Mouse (Mus musculus) common myeloid progenitor, adult 5-6 weeks (primary cell): ENCODE results near the gene Pxt1. TPM values are rescaled to one million over a fixed set of nuclear protein-coding genes. Genes with fewer than 3 reads are reported as not detected.
"Not testable (repeated sequence)": the region's sequence is repeated elsewhere in the genome, so short reads cannot be mapped to it uniquely, and the experiment has no call there.

ENCODE experiments used
- ATAC-seq: replicated peaks from 2 replicates; pipeline ENCODE4 v1.8.0; 2016; ENCODE audit warnings: low read depth, mild to moderate bottlenecking, moderate TSS enrichment, inconsistent platforms; ENCODE audit not compliant: poor library complexity, severe bottlenecking
- total RNA-seq: library from RNA; stranded (forward); fragments of 200-1000, 187-1606 nt; gene quantifications from 2 replicates; pipeline ENCODE4 v1.2.3, GENCODE M21; 2017

Pxt1 gene
- not detected in 2 replicates for total RNA-seq

GRCm38 (mm10) chr17:28943740-28944139 is at the start of gene Pxt1:
Gene Pxt1 (minus strand): TSS chr17:28943840.
- no peak for ATAC-seq

GRCm38 (mm10) chr17:28993004-28993403 is 49.4 kb upstream of the Pxt1 start:
- ATAC-seq, result not testable (repeated sequence)

- ATAC-seq, result no peak
Measured at GRCm38 (mm10) chr17:28992105-28992504, 48.5 kb upstream of the Pxt1 start.

GRCm38 (mm10) chr17:28991286-28991685 is 47.6 kb upstream of the Pxt1 start:
- 0 out of 2 replicates have a peak, but pooled peaks have one; percentile 36 for ATAC-seq

GRCm38 (mm10) chr17:28990060-28990459 is 46.4 kb upstream of the Pxt1 start:
- no peak for ATAC-seq

GRCm38 (mm10) chr17:28988996-28989395 is 45.4 kb upstream of the Pxt1 start:
- no peak for ATAC-seq

GRCm38 (mm10) chr17:28988291-28988690 is 44.7 kb upstream of the Pxt1 start:
- ATAC-seq, result no peak

- ATAC-seq, result peak; percentile 71
Measured at GRCm38 (mm10) chr17:28987713-28988112, 44.1 kb upstream of the Pxt1 start.

GRCm38 (mm10) chr17:28986833-28987232 is 43.2 kb upstream of the Pxt1 start:
- no peak for ATAC-seq

- ATAC-seq, result no peak
Measured at GRCm38 (mm10) chr17:28984724-28985420, 41.2 kb upstream of the Pxt1 start.

GRCm38 (mm10) chr17:28982591-28982990 is 39.0 kb upstream of the Pxt1 start:
- no peak for ATAC-seq

GRCm38 (mm10) chr17:28981081-28981480 is 37.4 kb upstream of the Pxt1 start:
- ATAC-seq, result no peak

GRCm38 (mm10) chr17:28979091-28979490 is 35.5 kb upstream of the Pxt1 start:
- no peak for ATAC-seq

GRCm38 (mm10) chr17:28970122-28970521 is 26.5 kb upstream of the Pxt1 start:
- ATAC-seq, result no peak

- ATAC-seq, result peak; percentile 70
Measured at GRCm38 (mm10) chr17:28967021-28967610, 23.5 kb upstream of the Pxt1 start.

GRCm38 (mm10) chr17:28961596-28961995 is 18.0 kb upstream of the Pxt1 start:
- ATAC-seq, result no peak

- ATAC-seq, result no peak
Measured at GRCm38 (mm10) chr17:28960597-28960996, 17.0 kb upstream of the Pxt1 start.

GRCm38 (mm10) chr17:28954416-28954815 is 10.8 kb upstream of the Pxt1 start:
- ATAC-seq, result 0 out of 2 replicates have a peak, but pooled peaks have one; percentile 15

- no peak for ATAC-seq
Measured at GRCm38 (mm10) chr17:28953251-28953650, 9.6 kb upstream of the Pxt1 start.

- peak; percentile 61 for ATAC-seq
Measured at GRCm38 (mm10) chr17:28951831-28952799, 8.5 kb upstream of the Pxt1 start, which contains the start of gene Kctd20. Gene Kctd20 (plus strand): TSS chr17:28951950.
